Mouse (Mus musculus) CD4-positive, CD25-positive, alpha-beta regulatory T cell, adult 2 months (primary cell): ENCODE measurements around the gene Mrtfb.
"Not testable (repeated sequence)": the region's sequence is repeated elsewhere in the genome, so short reads cannot be mapped to it uniquely, and the experiment has no call there.

Experiments
- DNase-seq: peaks from one replicate; pipeline ENCODE4 v3.0.0-alpha.2; 2012; ENCODE audit warnings: low read depth, low spot score

Gene Mrtfb

GRCm38 (mm10) chr16:13276258-13276657 is 20.0 kb downstream of the Mrtfb start:
- DNase-seq: no peak

- no peak for DNase-seq
These were observed 20.6 kb downstream of the Mrtfb start for GRCm38 (mm10) chr16:13276709-13277399.

GRCm38 (mm10) chr16:13286425-13286824 is 30.1 kb downstream of the Mrtfb start:
- not testable (repeated sequence) for DNase-seq

DNA sequence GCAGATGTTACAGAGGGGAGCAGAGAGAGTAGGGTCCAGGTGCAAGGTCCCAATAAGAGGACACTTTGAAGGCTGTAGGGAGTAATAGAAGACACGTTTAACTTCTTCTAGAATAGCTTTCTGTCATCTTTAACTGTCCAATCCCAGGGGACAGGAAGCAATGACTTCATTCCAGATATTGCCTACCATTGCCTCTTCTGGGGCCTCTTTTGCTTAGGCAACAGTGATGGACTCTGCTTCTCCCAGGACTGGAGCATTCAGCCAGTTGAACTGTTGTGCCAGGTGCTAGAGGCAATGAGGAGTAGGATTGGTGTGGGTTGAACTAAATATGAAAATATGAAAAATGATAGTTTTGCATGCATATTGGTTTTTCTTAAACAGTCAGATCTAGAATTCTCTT is 41.6 kb downstream of the Mrtfb start:
- no peak for DNase-seq

DNA sequence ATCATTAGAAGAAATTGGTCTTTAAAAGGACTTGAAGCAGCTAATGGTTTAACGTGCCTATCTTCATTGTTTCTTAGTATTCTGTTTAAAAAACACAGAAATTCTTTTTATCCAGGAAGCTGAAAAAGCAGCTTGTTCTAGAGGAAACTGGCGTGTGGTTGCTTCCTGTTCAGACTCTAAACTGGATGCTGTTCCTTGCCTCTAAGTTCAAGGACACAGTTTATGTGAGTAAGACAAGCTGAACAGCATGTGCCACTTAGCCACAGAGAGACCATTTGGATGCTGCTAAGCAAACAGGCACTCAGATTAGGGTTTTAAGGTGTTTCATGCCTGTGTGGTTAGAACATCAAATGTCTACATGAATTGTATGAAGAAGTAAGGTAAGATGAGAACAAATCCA is 42.7 kb downstream of the Mrtfb start:
- DNase-seq: peak; percentile 17

GRCm38 (mm10) chr16:13306065-13306695 is 49.9 kb downstream of the Mrtfb start:
- peak; percentile 18 for DNase-seq

DNA sequence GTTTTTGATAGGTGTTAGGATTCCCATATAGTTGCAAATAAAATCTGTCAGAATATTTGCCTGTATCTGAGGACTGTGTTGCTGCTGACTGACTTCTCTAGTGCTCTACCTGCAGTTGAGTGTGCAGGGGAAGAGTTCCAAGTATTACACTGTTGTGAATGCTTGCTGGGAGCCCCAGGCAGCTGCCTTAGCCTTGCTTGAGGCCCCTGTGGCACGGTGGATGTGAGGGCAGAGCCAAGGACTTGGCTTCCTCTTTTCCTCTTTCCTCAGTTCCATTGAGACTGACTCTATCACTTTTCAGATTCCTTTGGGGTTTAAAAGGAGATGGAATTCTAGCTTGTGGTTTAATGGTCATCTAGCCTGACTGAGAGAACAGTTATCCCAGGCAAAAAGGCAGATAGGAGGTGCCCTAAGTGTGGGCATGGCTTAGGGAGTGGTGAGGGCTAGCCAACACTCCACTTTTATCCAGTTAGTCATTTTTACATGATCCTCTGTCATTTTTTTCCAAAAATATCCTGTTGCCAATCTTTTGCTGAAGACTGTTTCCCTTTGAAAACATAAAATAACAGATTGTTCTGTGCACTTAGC is 53.9 kb downstream of the Mrtfb start:
- DNase-seq: no peak

DNA sequence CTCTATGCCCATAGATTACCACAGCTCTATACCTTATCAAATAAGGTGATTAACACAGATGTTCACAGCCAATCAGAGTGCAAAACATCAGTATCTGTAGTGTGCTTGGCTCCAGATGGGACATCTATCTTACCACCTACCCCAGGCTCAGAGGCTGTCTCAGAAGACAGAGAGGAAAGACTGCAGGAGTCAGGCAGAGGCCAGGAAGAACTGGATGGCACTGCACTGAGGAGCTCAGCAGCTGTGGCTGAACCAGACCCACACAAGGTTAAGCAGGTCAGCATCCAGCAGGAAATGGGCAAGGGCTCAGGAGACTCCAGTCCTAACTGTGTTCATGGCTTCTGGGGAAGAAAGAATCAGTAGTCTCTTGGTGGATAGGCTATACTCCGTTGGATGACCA is 55.1 kb downstream of the Mrtfb start:
- no peak for DNase-seq

DNA sequence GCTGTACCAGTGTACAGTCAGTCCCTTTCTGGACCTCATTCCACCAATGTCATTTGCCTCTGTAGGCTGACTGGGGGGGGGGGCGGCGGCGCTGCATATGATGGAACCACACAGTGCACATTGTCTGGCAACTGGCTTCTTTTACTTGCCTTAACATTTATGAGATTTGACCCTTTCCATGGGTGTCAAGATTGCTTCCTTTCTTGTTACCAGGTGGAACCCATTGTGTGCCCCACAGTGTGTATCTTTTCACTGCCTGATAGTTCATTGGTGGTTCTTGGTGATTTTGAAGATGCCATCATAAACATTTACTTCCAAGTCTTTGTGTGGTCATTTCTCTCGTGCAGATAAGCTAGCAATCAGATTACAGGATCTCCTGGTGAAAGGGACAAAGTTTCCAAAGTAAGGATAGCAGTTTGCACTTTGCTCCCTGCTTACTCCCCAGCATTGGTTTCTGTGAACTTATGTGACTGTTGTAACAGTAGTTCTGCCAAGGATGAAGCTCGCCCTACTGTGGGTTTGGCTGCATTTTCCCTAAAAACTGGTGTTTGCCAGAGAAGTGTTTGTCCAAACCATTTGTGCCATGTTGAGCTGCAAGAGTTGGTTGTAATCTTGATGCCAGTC is 56.9 kb downstream of the Mrtfb start:
- no peak for DNase-seq

DNA sequence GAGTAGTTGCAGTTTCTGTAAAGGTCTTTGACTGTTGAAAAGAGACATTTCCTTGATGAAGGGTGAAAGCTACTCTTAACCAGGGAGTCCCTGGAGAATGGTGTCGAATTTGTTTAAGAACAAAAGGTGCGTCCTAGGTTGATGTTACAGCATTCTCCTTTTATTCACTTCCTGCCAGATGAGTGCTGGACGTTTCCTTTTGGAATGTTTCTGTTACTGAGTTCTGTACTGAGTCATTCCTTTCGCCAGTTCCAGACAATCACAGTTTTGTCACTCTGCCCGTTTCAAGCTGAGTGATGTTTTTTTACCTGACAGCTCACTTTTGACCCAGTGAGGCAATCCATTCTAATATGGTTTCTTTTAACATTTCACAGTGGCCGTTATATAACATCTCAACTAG is 67.5 kb downstream of the Mrtfb start:
- DNase-seq: no peak

GRCm38 (mm10) chr16:13326622-13327021 is 70.3 kb downstream of the Mrtfb start:
- DNase-seq: no peak

DNA sequence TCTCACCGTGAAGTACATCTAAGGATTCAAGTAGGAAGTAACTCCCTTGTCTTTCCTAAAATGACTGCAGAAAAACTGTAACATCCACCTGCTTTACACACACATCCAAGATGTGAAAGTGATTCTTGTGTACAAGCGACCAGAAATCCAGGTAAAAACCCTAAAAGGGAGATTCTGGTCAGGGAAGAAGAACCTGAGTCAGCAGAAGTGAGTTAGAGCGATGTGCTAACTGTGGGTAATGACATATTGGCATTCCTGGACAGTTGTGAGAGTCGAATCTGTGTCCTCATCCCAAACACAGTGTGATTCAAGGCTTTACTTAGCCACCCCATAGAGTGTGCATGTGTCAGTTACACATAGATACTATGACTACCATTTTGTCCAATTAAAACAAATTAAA is 72.4 kb downstream of the Mrtfb start:
- DNase-seq: no peak

DNA sequence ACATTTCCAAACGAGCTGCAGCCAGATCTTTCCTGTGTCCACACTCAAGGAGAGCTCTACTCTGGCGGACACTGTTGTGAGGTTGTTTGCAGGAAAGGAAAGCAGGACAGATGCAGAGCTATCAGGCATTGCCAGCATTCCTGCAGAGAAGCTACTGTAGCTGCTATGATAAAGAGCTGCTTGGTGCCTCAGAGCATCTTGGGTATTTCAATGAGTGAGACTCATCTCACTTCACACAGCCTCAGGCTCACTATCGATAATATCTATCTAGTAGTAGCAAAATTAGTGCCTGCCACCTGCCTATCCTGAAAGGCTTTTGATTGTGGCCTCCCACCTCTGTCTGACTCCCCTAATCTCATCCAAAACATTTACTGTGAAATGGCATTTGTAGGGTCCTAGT is 73.4 kb downstream of the Mrtfb start:
- DNase-seq: no peak

DNA sequence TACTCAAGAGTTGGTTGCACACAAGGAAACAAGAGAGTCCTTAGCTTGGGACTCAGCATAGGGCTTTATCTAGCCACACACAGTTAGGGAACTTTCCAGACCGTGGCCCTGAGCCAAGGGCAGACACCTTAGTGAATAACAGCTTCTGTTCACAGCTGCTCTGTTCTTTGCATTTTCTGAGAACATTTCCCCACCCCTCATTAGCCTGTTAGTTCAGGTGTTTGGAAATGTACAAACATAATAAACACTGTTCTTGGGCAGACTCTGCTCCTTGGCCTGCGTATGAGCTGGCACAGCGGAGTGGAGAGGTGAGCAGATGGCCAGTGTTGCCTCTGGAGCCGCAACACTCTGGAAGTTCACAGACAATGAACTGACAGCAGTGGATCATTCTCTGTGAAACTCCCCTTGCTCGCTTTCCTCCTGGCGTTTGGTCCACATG is 74.0 kb downstream of the Mrtfb start:
- no peak for DNase-seq

GRCm38 (mm10) chr16:13331898-13332297 is 75.6 kb downstream of the Mrtfb start:
- no peak for DNase-seq

DNA sequence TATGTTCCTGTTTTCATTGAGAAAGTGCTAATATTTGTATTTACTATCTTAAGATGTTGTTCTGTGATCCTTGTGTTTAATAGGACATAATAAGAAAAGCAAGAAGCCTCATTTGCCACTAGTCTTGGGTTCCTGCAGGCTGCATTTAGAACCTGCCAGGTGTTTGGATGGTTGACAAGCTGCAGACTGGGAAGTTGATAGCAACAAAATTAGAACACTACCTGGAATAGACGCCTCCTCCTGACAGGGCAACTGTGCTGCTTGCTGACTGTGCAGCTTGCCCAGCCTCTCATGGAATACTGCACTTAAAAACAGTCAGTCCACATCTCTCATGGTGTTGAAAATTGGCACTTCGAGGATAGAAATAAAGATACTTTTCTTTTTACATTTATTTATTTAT is 76.3 kb downstream of the Mrtfb start:
- DNase-seq: no peak

DNA sequence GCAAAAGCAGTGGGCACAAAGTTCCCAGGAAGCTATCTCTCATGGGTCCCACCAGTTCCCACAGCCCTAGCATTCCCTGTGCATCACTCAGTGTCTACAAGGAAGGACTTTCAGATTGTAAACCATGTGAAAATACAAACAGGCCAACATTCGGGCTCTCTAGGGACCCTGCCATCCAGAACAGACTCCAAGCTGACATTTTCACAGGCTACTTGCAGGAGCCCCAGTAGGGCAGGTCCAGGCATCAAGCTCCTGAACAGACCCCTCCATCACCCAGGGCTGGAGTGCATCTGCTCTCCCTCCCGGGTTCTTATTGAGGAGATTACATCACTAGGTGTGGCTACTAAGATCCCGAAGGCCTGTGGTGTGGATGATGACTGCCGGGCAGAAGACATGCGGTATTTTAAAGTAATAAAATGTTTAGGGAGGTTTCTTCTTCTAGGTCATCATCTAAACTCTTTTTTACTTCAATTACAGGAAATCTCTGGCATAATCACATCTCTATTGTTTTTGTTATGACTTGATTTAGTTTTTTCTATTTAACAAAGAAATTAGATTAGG is 77.6 kb downstream of the Mrtfb start:
- DNase-seq: no peak

GRCm38 (mm10) chr16:13336503-13337230 is 80.4 kb downstream of the Mrtfb start:
- no peak for DNase-seq

DNA sequence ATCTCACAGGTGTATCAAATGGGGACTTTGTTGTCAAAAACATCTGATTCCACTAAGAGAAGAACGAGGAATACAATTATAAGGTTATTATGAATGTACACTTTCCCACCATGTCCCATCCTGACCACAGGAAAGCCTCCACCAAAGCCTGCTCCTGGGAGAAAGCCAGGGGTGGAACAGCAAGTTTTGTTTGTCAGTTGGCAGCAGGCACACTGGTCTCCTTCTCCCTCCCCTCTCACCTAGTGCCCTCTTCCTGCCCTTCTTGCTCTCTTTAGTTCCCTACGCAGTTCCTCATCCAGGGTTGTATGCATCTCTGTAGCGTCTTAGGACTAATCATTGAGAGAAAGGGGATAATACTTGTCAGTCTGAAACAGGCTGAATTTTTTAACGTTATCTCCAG is 81.8 kb downstream of the Mrtfb start:
- DNase-seq: no peak

GRCm38 (mm10) chr16:13339433-13339832 is 83.2 kb downstream of the Mrtfb start:
- DNase-seq: no peak

DNA sequence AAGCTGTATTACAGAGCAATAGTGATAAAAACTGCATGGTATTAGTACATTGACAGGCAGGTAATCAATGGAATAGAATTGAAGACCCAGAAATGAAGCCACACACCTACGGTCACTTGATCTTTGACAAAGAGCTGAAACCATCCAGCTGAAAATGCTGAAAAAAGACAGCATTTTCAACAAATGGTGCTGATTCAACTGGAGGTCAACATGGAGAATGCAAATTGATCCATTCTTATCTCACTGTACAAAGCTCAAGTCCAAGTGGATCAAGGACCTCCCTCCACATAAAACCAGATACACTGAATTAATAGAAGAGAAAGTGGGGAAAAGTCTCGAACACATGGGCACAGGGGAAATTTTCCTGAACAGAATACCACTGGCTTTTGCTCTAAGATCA is 89.5 kb downstream of the Mrtfb start:
- not testable (repeated sequence) for DNase-seq

- DNase-seq: no peak
These were observed 94.4 kb downstream of the Mrtfb start for GRCm38 (mm10) chr16:13350729-13351128.
